Mouse (Mus musculus): Measurements from ENCODE around the gene Hus1. TPM values are rescaled to one million over a fixed set of nuclear protein-coding genes. Genes with fewer than 3 reads are reported as not detected.
A peak's percentile ranks its signal among the peaks of the same experiment; 100 is the strongest.

The Hus1 gene
- polyA plus RNA-seq, 1 experiment: not detected

DNA sequence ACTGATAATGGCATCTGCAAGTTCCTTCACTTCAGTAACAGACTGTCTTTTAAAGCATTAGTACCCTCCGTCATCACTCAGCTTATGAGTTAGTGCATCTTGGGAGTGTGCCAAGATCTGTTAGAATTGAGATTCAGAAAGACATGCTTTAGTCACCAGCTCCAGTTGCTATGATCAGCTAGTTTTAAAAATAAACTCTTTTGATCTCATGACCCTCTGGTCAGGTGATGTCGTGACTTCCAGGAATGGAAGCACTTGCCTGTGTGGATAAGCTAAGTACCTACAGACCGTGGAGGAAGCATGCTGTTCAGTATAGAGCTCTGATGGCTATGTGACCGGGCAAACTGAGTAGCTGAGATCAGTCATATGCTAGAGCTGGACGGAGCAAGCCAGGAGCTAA, 36.1 kb upstream of the Hus1 start:
- no peak overlapping the region for H3K4me3 ChIP-seq (ENCODE audit: insufficient read depth, low read depth, low read length)
- peaks cover 9% of the 10 kb centered on the region for H3K4me1 ChIP-seq (ENCODE audit: control insufficient read depth, insufficient read depth, low read length)
- no peak overlapping the region for H3K27ac ChIP-seq (ENCODE audit: insufficient read depth, low read depth, low read length)
- WGBS: 72% methylated on average over 5 of the region's 5 CpGs
- no peak for TF ChIP-seq POLR2A (IDR thresholded peaks at IDR 0.05; ENCODE audit: insufficient read depth, low read depth, low read length)
- TF ChIP-seq CTCF (IDR thresholded peaks at IDR 0.05; ENCODE audit: insufficient read depth, low read depth, low read length): no peak

DNA sequence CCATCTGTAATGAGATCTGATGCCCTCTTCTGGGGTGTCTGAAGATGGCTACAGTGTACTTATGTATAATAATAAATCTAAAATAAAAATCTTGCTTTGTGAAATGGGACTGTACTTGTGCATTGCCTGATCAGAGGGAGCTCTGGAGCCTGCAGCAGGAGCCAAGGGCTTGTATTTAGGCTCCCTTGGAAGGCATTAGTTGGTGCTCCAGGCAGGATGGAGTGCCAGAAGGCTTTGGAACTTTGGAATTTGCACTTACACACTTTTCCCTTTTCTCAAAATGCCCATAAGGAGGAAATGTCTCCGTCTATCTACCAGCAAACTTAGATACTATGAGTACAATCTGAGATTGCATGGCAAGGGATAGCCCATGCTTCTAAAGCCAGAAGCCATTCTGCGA, 35.6 kb upstream of the Hus1 start:
- no peak for TF ChIP-seq CTCF (IDR thresholded peaks at IDR 0.05; ENCODE audit: insufficient read depth, low read depth, low read length)
- no peak for TF ChIP-seq POLR2A (IDR thresholded peaks at IDR 0.05; ENCODE audit: insufficient read depth, low read depth, low read length)
- H3K4me3 ChIP-seq (ENCODE audit: insufficient read depth, low read depth, low read length): no peak overlapping the region
- peaks cover 9% of the 10 kb centered on the region for H3K4me1 ChIP-seq (ENCODE audit: control insufficient read depth, insufficient read depth, low read length)
- H3K27ac ChIP-seq (ENCODE audit: insufficient read depth, low read depth, low read length): no peak overlapping the region
- WGBS: 94% methylated on average over 2 of the region's 2 CpGs

DNA sequence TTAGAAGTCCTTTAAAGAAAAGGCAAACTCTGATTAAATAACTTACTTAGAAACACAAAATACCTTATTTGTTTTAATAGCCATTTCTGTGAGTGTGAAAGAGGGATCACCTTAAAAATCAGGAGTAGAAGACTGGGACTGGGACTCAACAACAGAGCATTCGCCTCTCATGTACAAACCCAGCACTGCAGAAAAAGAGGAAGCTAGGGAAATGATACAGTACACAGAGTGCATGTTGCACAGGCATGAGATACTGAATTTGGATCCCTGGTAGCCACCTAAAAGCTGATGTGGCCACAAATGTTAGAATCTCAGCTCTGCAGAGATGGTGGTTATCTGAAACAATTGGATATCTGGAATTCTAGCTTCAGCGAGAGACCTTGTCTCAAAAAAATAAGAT, 20.5 kb upstream of the Hus1 start:
- Histone ChIP-seq H3K27ac (ENCODE audit: insufficient read depth, low read depth, low read length) (no peak overlapping the region), H3K4me1 (ENCODE audit: control insufficient read depth, insufficient read depth, low read length) (no peaks in the 10 kb centered on the region), H3K4me3 (ENCODE audit: insufficient read depth, low read depth, low read length) (no peak overlapping the region)
- TF ChIP-seq POLR2A (IDR thresholded peaks at IDR 0.05; ENCODE audit: insufficient read depth, low read depth, low read length): no peak
- no peak for TF ChIP-seq CTCF (IDR thresholded peaks at IDR 0.05; ENCODE audit: insufficient read depth, low read depth, low read length)
- 94% methylated on average over 2 of the region's 2 CpGs for WGBS

DNA sequence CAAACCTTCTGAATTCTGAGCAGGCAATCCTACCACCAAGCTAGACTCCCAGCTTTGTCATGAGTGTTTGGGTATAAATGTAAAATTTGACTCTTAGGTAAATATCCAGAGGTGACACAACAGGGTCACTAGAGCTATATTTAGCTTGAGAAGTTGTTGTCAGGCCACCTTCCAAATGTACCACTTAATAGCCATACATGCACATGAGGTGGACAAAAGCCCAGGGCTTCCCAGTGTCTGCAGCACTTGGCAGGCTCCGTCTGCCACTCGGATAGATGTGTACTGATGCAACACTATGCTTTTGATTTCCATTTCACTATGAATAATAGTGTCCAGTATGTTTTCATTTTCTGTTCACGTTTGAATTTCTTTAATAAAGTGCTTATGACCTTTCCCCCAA, 14.2 kb upstream of the Hus1 start:
- Histone ChIP-seq H3K4me3 (ENCODE audit: insufficient read depth, low read depth, low read length) (no peak overlapping the region), H3K4me1 (ENCODE audit: control insufficient read depth, insufficient read depth, low read length) (no peaks in the 10 kb centered on the region), H3K27ac (ENCODE audit: insufficient read depth, low read depth, low read length) (no peak overlapping the region)
- 73% methylated on average over 3 of the region's 3 CpGs for WGBS
- no peak for TF ChIP-seq POLR2A (IDR thresholded peaks at IDR 0.05; ENCODE audit: insufficient read depth, low read depth, low read length)
- no peak for TF ChIP-seq CTCF (IDR thresholded peaks at IDR 0.05; ENCODE audit: insufficient read depth, low read depth, low read length)

DNA sequence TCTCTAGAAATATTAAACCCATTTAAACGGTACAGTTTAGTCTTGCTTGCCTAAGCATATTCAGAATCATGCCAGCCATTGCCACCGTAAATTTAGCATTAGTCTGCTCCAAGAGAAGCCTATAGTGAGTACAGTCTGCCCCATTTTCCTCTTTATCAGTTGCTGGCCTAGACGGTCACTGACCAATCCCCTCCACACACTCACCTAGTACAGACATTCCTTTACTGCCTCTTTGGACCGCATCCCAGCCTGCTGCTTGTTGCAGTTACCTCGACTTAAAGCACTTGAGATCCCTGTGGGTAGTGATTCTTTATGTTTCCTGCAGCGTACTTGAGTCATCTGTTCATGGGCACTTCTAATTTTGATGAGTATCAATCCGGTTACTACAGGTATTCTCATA, 13.8 kb upstream of the Hus1 start:
- Histone ChIP-seq H3K4me1 (ENCODE audit: control insufficient read depth, insufficient read depth, low read length) (no peaks in the 10 kb centered on the region), H3K4me3 (ENCODE audit: insufficient read depth, low read depth, low read length) (no peak overlapping the region), H3K27ac (ENCODE audit: insufficient read depth, low read depth, low read length) (no peak overlapping the region)
- no peak for TF ChIP-seq POLR2A (IDR thresholded peaks at IDR 0.05; ENCODE audit: insufficient read depth, low read depth, low read length)
- no peak for TF ChIP-seq CTCF (IDR thresholded peaks at IDR 0.05; ENCODE audit: insufficient read depth, low read depth, low read length)
- WGBS: 83% methylated on average over 7 of the region's 7 CpGs

DNA sequence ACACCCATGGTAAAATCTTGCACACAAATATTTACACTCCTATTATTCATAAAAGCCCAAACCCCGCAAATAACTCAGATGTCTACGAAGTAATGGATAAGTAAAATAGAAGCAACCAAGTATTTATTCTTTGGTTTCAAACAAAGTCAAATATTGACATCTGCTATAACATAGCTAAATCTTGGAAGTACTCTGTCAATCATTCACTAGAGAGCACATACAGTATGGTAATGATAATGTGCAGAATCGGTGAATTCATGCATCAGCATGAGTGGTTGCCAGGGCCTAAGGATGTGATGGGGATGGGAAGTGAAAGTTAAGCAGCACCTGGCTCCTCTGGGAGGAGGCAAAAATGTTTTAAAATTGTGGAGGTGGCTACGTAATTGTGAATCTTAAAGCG, 9.2 kb upstream of the Hus1 start:
- 93% methylated on average over 5 of the region's 5 CpGs for WGBS
- Histone ChIP-seq H3K27ac (ENCODE audit: insufficient read depth, low read depth, low read length) (no peak overlapping the region), H3K4me3 (ENCODE audit: insufficient read depth, low read depth, low read length) (no peak overlapping the region), H3K4me1 (ENCODE audit: control insufficient read depth, insufficient read depth, low read length) (no peaks in the 10 kb centered on the region)
- TF ChIP-seq CTCF (IDR thresholded peaks at IDR 0.05; ENCODE audit: insufficient read depth, low read depth, low read length): no peak
- no peak for TF ChIP-seq POLR2A (IDR thresholded peaks at IDR 0.05; ENCODE audit: insufficient read depth, low read depth, low read length)

DNA sequence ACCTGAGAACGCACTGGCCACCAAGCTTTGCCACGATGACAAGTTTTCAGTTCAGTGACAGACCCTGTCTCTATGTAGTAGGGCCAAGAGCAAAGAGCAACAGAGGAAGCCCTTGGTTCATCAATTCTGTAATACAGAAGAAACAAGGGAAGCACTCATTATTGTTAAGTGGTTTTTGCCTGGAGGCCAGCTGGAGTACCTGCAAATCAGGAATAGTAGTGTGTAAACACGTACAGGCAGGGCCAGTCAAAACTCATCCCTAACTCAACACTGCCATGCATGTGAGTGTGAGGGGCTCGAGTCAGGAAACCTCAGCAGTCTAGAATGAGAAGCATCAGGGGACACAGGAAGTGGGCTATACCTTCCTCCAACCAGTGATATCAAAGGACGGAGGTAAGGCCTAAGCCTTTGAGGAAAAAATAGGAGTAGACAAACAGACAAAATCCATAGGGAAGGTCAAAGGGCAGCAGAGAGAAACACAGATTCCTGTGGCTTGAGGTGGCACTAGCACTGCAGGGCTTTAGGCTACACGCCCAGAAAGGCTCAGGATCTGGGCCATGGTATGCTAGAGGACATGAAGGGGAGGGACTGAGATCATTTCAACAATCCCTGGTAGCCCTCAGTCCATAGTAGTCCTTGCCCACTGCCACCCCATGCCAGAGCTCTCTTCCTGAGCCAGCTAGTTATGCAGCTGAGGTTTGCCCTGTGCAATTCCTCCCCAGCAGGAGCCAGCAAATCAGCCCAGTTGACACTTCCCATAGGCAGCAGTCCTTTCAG, 7.7 kb upstream of the Hus1 start:
- TF ChIP-seq POLR2A (IDR thresholded peaks at IDR 0.05; ENCODE audit: insufficient read depth, low read depth, low read length): no peak
- no peak for TF ChIP-seq CTCF (IDR thresholded peaks at IDR 0.05; ENCODE audit: insufficient read depth, low read depth, low read length)
- Histone ChIP-seq H3K4me1 (ENCODE audit: control insufficient read depth, insufficient read depth, low read length) (no peaks in the 10 kb centered on the region), H3K4me3 (ENCODE audit: insufficient read depth, low read depth, low read length) (no peak overlapping the region), H3K27ac (ENCODE audit: insufficient read depth, low read depth, low read length) (no peak overlapping the region)
- 90% methylated on average over 6 of the region's 6 CpGs for WGBS

DNA sequence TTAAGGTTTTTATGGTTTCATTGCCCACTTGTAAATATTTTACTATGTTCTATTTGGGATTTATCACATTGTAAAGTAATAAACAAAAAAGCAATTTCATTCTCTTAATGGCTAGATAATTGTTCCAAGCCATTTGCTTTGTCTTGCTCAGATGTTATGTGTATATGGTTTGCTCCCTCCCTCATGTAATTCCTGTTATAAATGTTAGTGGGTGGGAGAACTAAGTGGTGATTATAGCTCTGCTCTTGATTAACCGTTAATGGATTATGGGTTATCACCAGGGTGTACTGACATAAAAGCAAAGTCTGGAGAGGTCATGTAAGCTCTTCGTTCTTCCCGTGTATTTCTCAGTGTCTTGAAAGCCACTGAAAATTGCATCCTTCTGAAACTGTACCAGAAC, 3.7 kb upstream of the Hus1 start:
- no peak overlapping the region for H3K27ac ChIP-seq (ENCODE audit: insufficient read depth, low read depth, low read length)
- WGBS: 33% methylated on average over 3 of the region's 3 CpGs
- H3K4me1 ChIP-seq (ENCODE audit: control insufficient read depth, insufficient read depth, low read length): peaks cover 3% of the 10 kb centered on the region
- TF ChIP-seq CTCF (IDR thresholded peaks at IDR 0.05; ENCODE audit: insufficient read depth, low read depth, low read length): no peak
- no peak for TF ChIP-seq POLR2A (IDR thresholded peaks at IDR 0.05; ENCODE audit: insufficient read depth, low read depth, low read length)
- H3K4me3 ChIP-seq (ENCODE audit: insufficient read depth, low read depth, low read length): no peak overlapping the region

DNA sequence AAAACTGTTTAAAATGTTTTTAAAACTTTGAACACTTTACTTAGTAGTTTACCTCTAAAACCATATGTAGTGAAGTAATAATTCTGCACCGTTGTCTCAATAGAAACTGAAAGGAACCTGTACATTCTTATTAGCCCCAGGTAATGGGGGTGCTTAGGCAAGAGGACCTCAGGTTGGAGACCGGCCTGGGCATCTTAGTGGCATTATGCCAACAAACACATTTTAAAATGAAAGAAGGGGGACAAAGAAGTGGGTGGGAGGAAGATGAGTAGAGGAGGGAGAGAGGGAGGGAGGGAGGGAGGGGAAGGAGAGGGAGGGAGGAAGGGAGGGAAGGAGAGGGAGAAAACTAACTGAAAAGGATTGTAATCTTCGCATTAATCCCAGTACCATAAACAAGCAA, 357 bp upstream of the Hus1 start:
- peaks cover 3% of the 10 kb centered on the region for H3K4me1 ChIP-seq (ENCODE audit: control insufficient read depth, insufficient read depth, low read length)
- peak overlapping the region; percentile 94 for H3K4me3 ChIP-seq (ENCODE audit: insufficient read depth, low read depth, low read length)
- WGBS: 9% methylated on average over 3 of the region's 3 CpGs
- no peak for TF ChIP-seq POLR2A (IDR thresholded peaks at IDR 0.05; ENCODE audit: insufficient read depth, low read depth, low read length)
- TF ChIP-seq CTCF (IDR thresholded peaks at IDR 0.05; ENCODE audit: insufficient read depth, low read depth, low read length): no peak
- H3K27ac ChIP-seq (ENCODE audit: insufficient read depth, low read depth, low read length): no peak overlapping the region
